Mouse (Mus musculus) left cerebral cortex, adult 11 months (tissue): ENCODE measurements at regions not wholly inside any gene's neighbourhood (a gene's known extent, or its start where the extent isn't known, plus 50 kb on each side); places are given as distances from the start of the nearest gene placed in this dataset.

Source experiments
- DNase-seq: peaks from one replicate; pipeline ENCODE4 v3.0.0; 2022; ENCODE audit warnings: low spot score

- DNase-seq, result no peak
Measured at GRCm38 (mm10) chr16:62981821-62982220, 127.7 kb downstream of the Pros1 start.

GRCm38 (mm10) chr16:62982558-62982957 lies 128.5 kb downstream of the Pros1 start:
- DNase-seq, result no peak

- no peak for DNase-seq
Measured at GRCm38 (mm10) chr16:62995555-62995954, 141.4 kb downstream of the Pros1 start.

GRCm38 (mm10) chr16:63011151-63011734 lies 157.1 kb downstream of the Pros1 start:
- DNase-seq, result no peak

GRCm38 (mm10) chr16:63014453-63014852 lies 160.3 kb downstream of the Pros1 start:
- DNase-seq, result no peak

GRCm38 (mm10) chr16:63016144-63016543 lies 162.0 kb downstream of the Pros1 start:
- DNase-seq, result no peak

- DNase-seq, result no peak
Measured at GRCm38 (mm10) chr16:63016658-63017057, 162.6 kb downstream of the Pros1 start.

- DNase-seq, result no peak
Measured at GRCm38 (mm10) chr16:63030399-63030798, 176.3 kb downstream of the Pros1 start.

- DNase-seq, result no peak
Measured at GRCm38 (mm10) chr16:63031035-63031434, 176.9 kb downstream of the Pros1 start.

- DNase-seq, result no peak
Measured at GRCm38 (mm10) chr16:63031802-63032201, 177.7 kb downstream of the Pros1 start.

GRCm38 (mm10) chr16:63049100-63049499 lies 195.0 kb downstream of the Pros1 start:
- DNase-seq, result no peak

GRCm38 (mm10) chr16:63062883-63063282 lies 208.8 kb downstream of the Pros1 start:
- no peak for DNase-seq

- no peak for DNase-seq
Measured at GRCm38 (mm10) chr16:63069987-63070386, 215.9 kb downstream of the Pros1 start.

- no peak for DNase-seq
Measured at GRCm38 (mm10) chr16:63075814-63076213, 221.7 kb downstream of the Pros1 start.

- DNase-seq, result no peak
Measured at GRCm38 (mm10) chr16:63081383-63081782, 227.3 kb downstream of the Pros1 start.

GRCm38 (mm10) chr16:63083256-63083655 lies 229.1 kb downstream of the Pros1 start:
- no peak for DNase-seq

- DNase-seq, result no peak
Measured at GRCm38 (mm10) chr16:63084021-63084756, 230.1 kb downstream of the Pros1 start.

- DNase-seq, result no peak
Measured at GRCm38 (mm10) chr16:63086086-63086796, 232.1 kb downstream of the Pros1 start.

GRCm38 (mm10) chr16:63091471-63092300 lies 237.6 kb downstream of the Pros1 start:
- no peak for DNase-seq

- no peak for DNase-seq
Measured at GRCm38 (mm10) chr16:63094126-63094840, 240.2 kb downstream of the Pros1 start.

- no peak for DNase-seq
Measured at GRCm38 (mm10) chr16:63102362-63102761, 248.3 kb downstream of the Pros1 start.

GRCm38 (mm10) chr16:63102930-63103329 lies 248.8 kb downstream of the Pros1 start:
- no peak for DNase-seq
